Mouse (Mus musculus) thymus, adult 2 months (tissue): ENCODE data around the gene Mark3.

ENCODE experiments used
- CTCF ChIP-seq: fragments of 200-500 bp; IDR thresholded peaks from 2 replicates; pipeline ENCODE4 v1.5.1; 2012; ENCODE audit warnings: mild to moderate bottlenecking, control low read depth, low read length, moderate library complexity, borderline replicate concordance; ENCODE audit not compliant: control insufficient read depth, poor library complexity, insufficient read depth; ENCODE audit errors: extremely low read depth
- POLR2A ChIP-seq: fragments of 200-500 bp; IDR thresholded peaks from 2 replicates; pipeline ENCODE4 v1.6.1; 2012; ENCODE audit warnings: mild to moderate bottlenecking, low read length, control low read depth, moderate library complexity; ENCODE audit not compliant: control insufficient read depth, poor library complexity, insufficient read depth; ENCODE audit errors: extremely low read depth

- TF ChIP-seq POLR2A: no peak
- no peak for TF ChIP-seq CTCF
Measured at GRCm38 (mm10) chr12:111618266-111618665, 43.9 kb downstream of the Mark3 start.
